Mouse (Mus musculus) MEL (cell line): ENCODE data around the gene Ces1g.

Source experiments
- CHD2 ChIP-seq: IDR thresholded peaks from 2 replicates; pipeline ENCODE4 v1.6.1; 2011; ENCODE audit warnings: low read length, improper control_type of control experiment
- CTCF ChIP-seq, 3 experiments: IDR thresholded peaks in 2 of 3; conservative IDR thresholded peaks in 1 of 3; 2 replicates each; pipeline ENCODE4 v1.5.1; 2011 to 2012; ENCODE audit warnings: low read length in 3 of 3, low read depth in 2 of 3, mild to moderate bottlenecking in 2 of 3, improper control_type of control experiment in 1 of 3, inconsistent platforms in 1 of 3, mixed read lengths in 1 of 3, moderate library complexity in 1 of 3; ENCODE audit not compliant: control insufficient read depth in 1 of 3, insufficient read depth in 1 of 3, poor library complexity in 1 of 3, severe bottlenecking in 1 of 3
- MXI1 ChIP-seq: IDR thresholded peaks from 2 replicates; pipeline ENCODE4 v1.6.1; 2011; ENCODE audit warnings: mild to moderate bottlenecking, low read depth, low read length, improper control_type of control experiment
- POLR2A ChIP-seq, 2 experiments: IDR thresholded peaks; 2 replicates each; pipeline ENCODE4 v1.6.1; 2011 to 2012; ENCODE audit warnings: low read length in 2 of 2, mild to moderate bottlenecking in 2 of 2, control low read depth in 1 of 2, improper control_type of control experiment in 1 of 2, low read depth in 1 of 2, moderate library complexity in 1 of 2; ENCODE audit not compliant: control insufficient read depth in 1 of 2, insufficient read depth in 1 of 2, poor library complexity in 1 of 2
- RCOR1 ChIP-seq: IDR thresholded peaks from 2 replicates; pipeline ENCODE4 v1.6.1; 2012; ENCODE audit warnings: low read depth, mild to moderate bottlenecking, inconsistent platforms, low read length, improper control_type of control experiment
- ZC3H11A ChIP-seq: IDR thresholded peaks from 2 replicates; pipeline ENCODE4 v1.6.1; 2012; ENCODE audit warnings: low read depth, mild to moderate bottlenecking, inconsistent platforms, low read length, improper control_type of control experiment
- ZMIZ1 ChIP-seq: IDR thresholded peaks from 2 replicates; pipeline ENCODE4 v1.6.1; 2012; ENCODE audit warnings: low read depth, mild to moderate bottlenecking, inconsistent platforms, low read length, improper control_type of control experiment, moderate library complexity

GRCm38 (mm10) chr8:93332703-93333102 is 4.4 kb downstream of the Ces1g start:
- TF ChIP-seq CHD2 (no peak), MXI1 (no peak), ZMIZ1 (no peak), ZC3H11A (no peak), POLR2A (IDR thresholded peaks at IDR 0.05; ENCODE audit: control insufficient read depth in 1 of 2, insufficient read depth in 1 of 2, low read depth in 1 of 2, low read length in 2 of 2, poor library complexity in 1 of 2) (no peak), CTCF (IDR thresholded peaks at IDR 0.05 in 2 of 3, conservative IDR thresholded peaks at IDR 0.05 in 1 of 3; ENCODE audit: control insufficient read depth in 1 of 3, insufficient read depth in 1 of 3, low read depth in 2 of 3, low read length in 3 of 3, poor library complexity in 1 of 3, severe bottlenecking in 1 of 3) (no peak), RCOR1 (no peak)
